Mouse (Mus musculus): ENCODE data around the gene Ephb2.

- no peak for TF ChIP-seq CTCF (IDR thresholded peaks at IDR 0.05; ENCODE audit: low read depth)
- TF ChIP-seq EP300 (IDR thresholded peaks at IDR 0.05; ENCODE audit: low read depth), result no peak
These were observed 1.4 kb downstream of the Ephb2 start for GRCm38 (mm10) chr4:136834439-136834814.
